Mouse (Mus musculus) G1E-ER4 (cell line): ENCODE data around the gene Scgb2b11. TPM values are rescaled to one million over a fixed set of nuclear protein-coding genes. Genes with fewer than 3 reads are reported as not detected.
"Not testable (repeated sequence)": the region's sequence is repeated elsewhere in the genome, so short reads cannot be mapped to it uniquely, and the experiment has no call there.

ENCODE experiments used
- GATA1 ChIP-seq: IDR thresholded peaks from one replicate; pipeline ENCODE4 v1.8.0; 2012; ENCODE audit warnings: low read length, inconsistent platforms
- polyA plus RNA-seq: library from polyadenylated mRNA; stranded (reverse); fragments of >175 nt; gene quantifications from 2 replicates; pipeline ENCODE4 v1.2.3, GENCODE M21; 2012

Scgb2b11 gene
- polyA plus RNA-seq = not detected in 2 replicates

DNA sequence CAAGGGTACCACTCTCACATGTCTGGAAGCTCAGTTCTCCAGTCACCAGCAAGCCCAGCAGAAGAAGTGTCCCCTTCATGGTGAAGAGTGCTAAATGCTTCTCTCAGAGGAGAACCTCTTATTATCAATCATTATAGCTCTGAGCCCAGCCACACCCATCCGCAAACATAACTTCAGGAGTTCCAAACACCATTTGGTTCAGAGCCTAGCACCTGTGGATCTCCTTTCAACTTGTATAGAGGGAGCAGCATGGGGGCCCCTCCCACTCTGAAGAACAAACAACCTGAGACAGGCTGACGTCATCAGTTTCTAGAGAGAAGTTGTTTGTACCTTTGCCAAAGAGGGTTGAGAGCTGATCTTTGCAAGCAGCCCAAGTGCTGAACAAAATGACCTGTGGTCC, at the start of gene Scgb2b11:
TSS of gene Scgb2b11 (minus strand) at position 101 of the 400 bp plus-strand sequence.
- TF ChIP-seq GATA1 = not testable (repeated sequence)

DNA sequence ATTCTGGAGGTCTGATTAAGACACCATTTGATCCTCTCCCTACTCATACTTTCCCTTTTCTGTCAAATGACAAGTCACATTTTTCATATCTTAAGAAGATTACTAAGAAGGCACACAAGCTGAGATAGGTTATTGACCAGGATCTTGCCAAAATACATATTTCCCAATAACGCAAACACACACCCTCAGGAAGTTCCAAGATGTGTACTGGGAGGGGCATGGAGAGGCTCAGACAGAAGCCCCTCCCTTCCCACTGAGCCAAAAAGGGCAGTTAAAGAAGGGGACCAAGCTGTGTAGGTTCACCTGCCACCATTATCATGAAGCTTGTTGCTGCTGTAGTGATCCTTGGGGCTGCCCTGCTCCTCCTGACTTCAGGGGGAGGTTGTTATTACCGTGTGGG, 11.6 kb upstream of the Scgb2b11 start, which contains the start of gene Scgb1b11:
TSS of gene Scgb1b11 (plus strand) at position 301 of the 400 bp plus-strand sequence.
- not testable (repeated sequence) for TF ChIP-seq GATA1

Other genes with a start within 250 kb of the Scgb2b11 start
- gene Scgb1b10, start 110.3 kb downstream of the Scgb2b11 start, polyA plus RNA-seq = not detected in 2 replicates
- gene Scgb1b11, start 11.7 kb upstream of the Scgb2b11 start, polyA plus RNA-seq = not detected in 2 replicates
- not detected in 2 replicates for gene Scgb2b12, start 116.1 kb upstream of the Scgb2b11 start, polyA plus RNA-seq
- not detected in 2 replicates for gene Scgb1b12, start 123.0 kb upstream of the Scgb2b11 start, polyA plus RNA-seq
- gene Scgb1b29, start 230.4 kb upstream of the Scgb2b11 start, polyA plus RNA-seq = not detected in 2 replicates